Mouse (Mus musculus): ENCODE measurements at regions not wholly inside any gene's neighbourhood (a gene's known extent, or its start where the extent isn't known, plus 50 kb on each side); places are given as distances from the start of the nearest gene placed in this dataset.

- in situ Hi-C loops (cut with MseI, MboI): loop anchor here (10.0 kb wide), 2 partner anchors 109 to 119 kb away; no protein-coding TSS in a partner anchor
Observed at GRCm38 (mm10) chr6:53143846-53144584, 75.6 kb upstream of the Jazf1 start.

GRCm38 (mm10) chr6:53134410-53134809 is 66.0 kb upstream of the Jazf1 start:
- in situ Hi-C loops (cut with MseI, MboI): no loop called here

GRCm38 (mm10) chr6:53130717-53131330 is 62.4 kb upstream of the Jazf1 start:
- in situ Hi-C loops (cut with MseI, MboI): no loop called here

- in situ Hi-C loops (cut with MseI, MboI): no loop called here
Observed at GRCm38 (mm10) chr6:53126776-53127175, 58.3 kb upstream of the Jazf1 start.

GRCm38 (mm10) chr6:53124800-53125450 is 56.5 kb upstream of the Jazf1 start:
- in situ Hi-C loops (cut with MseI, MboI): no loop called here

- in situ Hi-C loops (cut with MseI, MboI): no loop called here
Observed at GRCm38 (mm10) chr6:53120385-53120784, 52.0 kb upstream of the Jazf1 start.
